Mouse (Mus musculus) lung, adult 2 months (tissue): Measurements from ENCODE around the gene Spag8. TPM values are rescaled to one million over a fixed set of nuclear protein-coding genes. Genes with fewer than 3 reads are reported as not detected.

Experiments
- DNase-seq: peaks from one replicate; pipeline ENCODE4 v3.0.0; 2022
- H3K4me1 ChIP-seq: fragments of 200-500 bp; 2 replicates; pipeline ENCODE4 v1.6.1; 2011; ENCODE audit warnings: low read length; ENCODE audit not compliant: control insufficient read depth, insufficient read depth
- H3K4me3 ChIP-seq: fragments of 200-500 bp; replicated peaks from 2 replicates; pipeline ENCODE3; 2011; ENCODE audit warnings: low read depth, mild to moderate bottlenecking, control low read depth, low read length; ENCODE audit errors: extremely low read depth
- CTCF ChIP-seq: fragments of 200-500 bp; IDR thresholded peaks from 2 replicates; pipeline ENCODE4 v1.5.1; 2011; ENCODE audit warnings: mild to moderate bottlenecking, low read length, control low read depth; ENCODE audit not compliant: insufficient read depth
- POLR2A ChIP-seq: fragments of 200-500 bp; IDR thresholded peaks from 2 replicates; pipeline ENCODE4 v1.6.1; 2011; ENCODE audit warnings: low read depth, mild to moderate bottlenecking, control low read depth, low read length, borderline replicate concordance; ENCODE audit errors: extremely low read depth
- WGBS: fragments of 180-500 bp; shearing (Covaris S2); methylation state at CpG from one replicate; pipeline ENCODE4 v1.1.7; 2018; 5-methylcytosine and 5-hydroxymethylcytosine counted together
- polyA plus RNA-seq: library from polyadenylated mRNA; depleted of rRNA; stranded (reverse); fragments of >200 nt; gene quantifications from 2 replicates; pipeline ENCODE4 v1.2.3, GENCODE M21; 2012

Gene Spag8
- polyA plus RNA-seq, 1 experiment = 14.7 TPM

- WGBS = 65% methylated on average over 42 of the region's 42 CpGs
- peaks cover 4% of the 10 kb centered on the region; the same call in 1 of the 2 replicates for H3K4me1 ChIP-seq
- no peak for DNase-seq
- H3K4me3 ChIP-seq = peak overlapping the region; percentile 62
- no peak for TF ChIP-seq CTCF
- no peak for TF ChIP-seq POLR2A
Observed at GRCm38 (mm10) chr4:43631956-43632920, 21.2 kb downstream of the Spag8 start.

- Histone ChIP-seq H3K4me3 (peak within 1 kb of the TSS; percentile 62), H3K4me1 (peaks cover 4% of the 10 kb centered on the region; the same call in 1 of the 2 replicates)
- WGBS = 2% methylated on average over 58 of the region's 70 CpGs
- DNase-seq = peak; percentile 63
- no peak; the same call in 1 of the 2 replicates for TF ChIP-seq POLR2A
- no peak for TF ChIP-seq CTCF
Observed at GRCm38 (mm10) chr4:43631046-43631955, 22.1 kb downstream of the Spag8 start, which contains the start of gene Npr2. TSS of gene Npr2 (plus strand) at chr4:43631935.

GRCm38 (mm10) chr4:43630671-43631045, 22.7 kb downstream of the Spag8 start:
- Histone ChIP-seq H3K4me3 (no peak overlapping the region), H3K4me1 (peaks cover 4% of the 10 kb centered on the region; the same call in 1 of the 2 replicates)
- WGBS = 37% methylated on average over 5 of the region's 5 CpGs
- TF ChIP-seq POLR2A (no peak), CTCF (no peak)
- no peak for DNase-seq

GRCm38 (mm10) chr4:43630030-43630581, 23.3 kb downstream of the Spag8 start:
- Histone ChIP-seq H3K4me3 (no peak overlapping the region), H3K4me1 (peaks cover 4% of the 10 kb centered on the region; the same call in 1 of the 2 replicates)
- TF ChIP-seq POLR2A (no peak), CTCF (peak; percentile 69)
- DNase-seq = peak; percentile 67
- 7% methylated on average over 5 of the region's 5 CpGs for WGBS

GRCm38 (mm10) chr4:43629106-43629817, 24.1 kb downstream of the Spag8 start:
- no peak for DNase-seq
- 41% methylated on average over 20 of the region's 20 CpGs for WGBS
- Histone ChIP-seq H3K4me3 (no peak overlapping the region), H3K4me1 (peaks cover 4% of the 10 kb centered on the region; the same call in 1 of the 2 replicates)
- TF ChIP-seq CTCF (no peak), POLR2A (no peak)

GRCm38 (mm10) chr4:43620146-43620778, 33.1 kb downstream of the Spag8 start:
- Histone ChIP-seq H3K4me1 (no peaks in the 10 kb centered on the region), H3K4me3 (no peak overlapping the region)
- 49% methylated on average over 4 of the region's 4 CpGs for WGBS
- TF ChIP-seq CTCF = no peak
- TF ChIP-seq POLR2A = no peak
- DNase-seq = no peak

GRCm38 (mm10) chr4:43613060-43613730, 40.2 kb downstream of the Spag8 start:
- Histone ChIP-seq H3K4me3 (no peak overlapping the region), H3K4me1 (no peaks in the 10 kb centered on the region)
- TF ChIP-seq CTCF = no peak
- no peak; the same call in 1 of the 2 replicates for TF ChIP-seq POLR2A
- no peak for DNase-seq
- 44% methylated on average over 3 of the region's 3 CpGs for WGBS

- no peak for DNase-seq
- TF ChIP-seq POLR2A (no peak), CTCF (no peak)
- 57% methylated on average over 10 of the region's 10 CpGs for WGBS
- H3K4me1 ChIP-seq = no peaks in the 10 kb centered on the region
- H3K4me3 ChIP-seq = no peak overlapping the region
Observed at GRCm38 (mm10) chr4:43612534-43612933, 40.9 kb downstream of the Spag8 start.
